Mouse (Mus musculus): ENCODE data around the gene Actn4.
A peak's percentile ranks its signal among the peaks of the same experiment; 100 is the strongest.

The Actn4 gene

GRCm38 (mm10) chr7:28961927-28962670, at the start of gene Actn4:
TSS of gene Actn4 (minus strand) at chr7:28962340.
- peak; percentile 99 for DNase-seq

- DNase-seq, result no peak
These were observed 46.6 kb upstream of the Actn4 start for GRCm38 (mm10) chr7:29008714-29009113.

DNA sequence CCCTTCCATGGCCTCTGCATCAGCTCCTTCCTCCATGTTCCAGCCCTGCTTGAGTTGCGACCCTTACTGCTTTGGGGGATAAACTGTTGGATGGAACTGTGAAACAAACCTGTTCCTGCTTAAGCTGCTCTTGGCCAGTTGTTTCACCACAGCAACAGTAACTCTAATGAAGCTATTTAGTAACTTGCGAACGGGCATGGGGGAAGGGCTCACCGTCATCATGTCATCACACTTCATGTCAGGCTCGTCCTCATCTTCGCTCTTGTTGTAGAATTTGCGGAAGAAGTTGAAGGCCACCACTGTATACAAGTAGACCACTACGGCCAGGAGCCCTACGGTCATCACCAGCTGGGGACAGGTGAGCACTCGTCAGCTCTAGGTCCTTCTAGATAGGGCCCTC, 46.0 kb upstream of the Actn4 start:
- no peak for DNase-seq

GRCm38 (mm10) chr7:29007224-29008101, 45.3 kb upstream of the Actn4 start:
- DNase-seq, result no peak

GRCm38 (mm10) chr7:29000651-29001605, 38.8 kb upstream of the Actn4 start:
- DNase-seq, result no peak

DNA sequence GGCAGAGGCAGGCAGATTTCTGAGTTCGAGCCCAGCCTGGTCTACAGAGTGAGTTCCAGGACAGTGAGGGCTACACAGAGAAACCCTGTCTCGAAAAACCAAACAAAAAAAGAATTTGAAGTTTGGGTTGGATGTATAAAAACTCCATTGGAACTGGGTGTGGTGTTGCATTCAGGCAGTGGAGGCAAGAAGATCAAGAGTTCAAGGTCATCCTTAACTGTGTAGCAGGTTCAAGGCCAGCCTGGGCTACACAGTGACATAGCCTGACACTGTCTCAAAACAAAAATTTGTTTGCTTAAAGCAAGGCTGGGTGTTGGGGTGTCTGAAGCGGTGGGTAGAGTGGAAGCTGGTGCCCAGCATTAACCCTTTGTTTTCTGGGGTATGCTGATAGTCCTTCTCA, 31.3 kb upstream of the Actn4 start:
- DNase-seq, result no peak

DNA sequence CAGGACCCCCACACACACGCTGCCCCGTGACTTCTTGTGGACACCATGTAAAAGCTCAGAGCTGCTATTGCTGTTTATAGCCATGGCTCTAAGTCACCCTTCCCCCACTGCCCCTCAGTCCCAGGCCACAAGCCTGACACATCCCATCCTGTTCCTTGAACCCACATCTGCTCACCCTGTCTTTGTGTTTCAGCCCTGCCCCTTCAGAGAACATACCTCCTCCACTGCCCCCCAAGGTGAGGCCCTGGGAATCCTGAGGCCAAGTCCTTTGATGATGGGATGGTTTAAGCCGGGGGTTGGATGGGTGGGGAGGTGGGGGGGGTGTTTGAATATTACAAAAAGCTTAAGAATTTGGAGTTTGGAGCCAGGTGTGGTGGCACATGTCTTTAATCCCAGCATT, 30.9 kb upstream of the Actn4 start:
- DNase-seq, result no peak

DNA sequence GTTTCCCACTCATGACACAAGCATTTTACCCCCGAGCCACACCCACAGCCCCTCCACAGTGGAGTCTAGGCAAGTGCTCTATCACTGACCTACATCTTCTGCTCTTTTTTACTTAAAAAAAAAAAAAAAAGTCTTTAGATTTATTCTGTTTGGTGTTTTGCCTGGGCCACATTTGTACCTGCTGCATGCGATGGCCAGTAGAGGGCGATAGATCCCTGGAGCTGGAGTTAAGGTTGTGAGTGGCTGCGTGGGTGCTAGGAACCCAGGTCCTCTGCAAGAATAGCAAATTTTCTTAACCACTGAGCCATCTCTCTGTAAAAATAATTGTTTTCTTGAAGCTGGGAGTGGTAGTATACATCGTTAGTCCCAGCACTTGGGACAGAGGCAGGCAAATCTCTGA, 29.5 kb upstream of the Actn4 start:
- no peak for DNase-seq

GRCm38 (mm10) chr7:28990766-28991273, 28.7 kb upstream of the Actn4 start:
- DNase-seq, result no peak

DNA sequence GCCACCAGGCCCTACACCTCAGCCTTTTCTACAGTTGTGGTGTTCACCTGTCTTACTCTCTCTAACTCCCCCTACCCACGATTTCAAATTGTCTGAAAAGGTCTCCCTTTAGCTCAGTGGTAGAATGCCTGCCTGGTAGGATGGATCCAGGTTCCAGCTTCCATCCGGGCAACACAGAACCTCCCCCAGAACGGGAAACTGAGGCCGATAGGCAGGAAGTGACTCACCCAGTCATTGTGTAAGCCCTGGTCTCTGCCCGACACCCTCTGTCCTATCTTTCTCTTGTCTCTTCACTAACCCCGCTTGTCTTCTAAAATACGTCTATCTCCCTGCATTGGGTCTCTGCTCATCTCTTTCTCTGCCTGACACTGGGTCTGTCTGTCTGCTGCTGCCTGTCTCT, 23.1 kb upstream of the Actn4 start:
- DNase-seq, result no peak

DNA sequence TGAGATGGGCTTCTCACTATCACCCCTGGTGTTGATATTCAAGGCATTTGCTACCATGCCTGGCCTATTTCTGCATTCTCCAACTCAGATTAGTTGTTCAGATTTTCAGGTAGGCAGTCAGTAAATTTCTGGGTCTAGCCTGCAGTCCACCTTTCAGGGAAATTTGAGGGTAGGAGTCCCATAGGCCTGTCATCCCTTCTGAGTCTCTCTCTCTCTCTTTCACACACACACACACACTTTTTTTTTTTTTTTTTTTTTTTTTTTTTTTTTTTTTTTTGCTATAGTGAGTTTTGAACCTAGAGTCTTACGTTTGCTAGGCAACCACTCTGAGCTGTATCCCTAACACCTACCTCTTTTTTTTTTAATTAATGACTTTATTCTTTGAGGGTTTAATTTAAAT, 22.3 kb upstream of the Actn4 start:
- DNase-seq, result no peak

GRCm38 (mm10) chr7:28983849-28984248, 21.7 kb upstream of the Actn4 start:
- DNase-seq, result no peak

GRCm38 (mm10) chr7:28983141-28983564, 21.0 kb upstream of the Actn4 start:
- DNase-seq, result peak; percentile 65

DNA sequence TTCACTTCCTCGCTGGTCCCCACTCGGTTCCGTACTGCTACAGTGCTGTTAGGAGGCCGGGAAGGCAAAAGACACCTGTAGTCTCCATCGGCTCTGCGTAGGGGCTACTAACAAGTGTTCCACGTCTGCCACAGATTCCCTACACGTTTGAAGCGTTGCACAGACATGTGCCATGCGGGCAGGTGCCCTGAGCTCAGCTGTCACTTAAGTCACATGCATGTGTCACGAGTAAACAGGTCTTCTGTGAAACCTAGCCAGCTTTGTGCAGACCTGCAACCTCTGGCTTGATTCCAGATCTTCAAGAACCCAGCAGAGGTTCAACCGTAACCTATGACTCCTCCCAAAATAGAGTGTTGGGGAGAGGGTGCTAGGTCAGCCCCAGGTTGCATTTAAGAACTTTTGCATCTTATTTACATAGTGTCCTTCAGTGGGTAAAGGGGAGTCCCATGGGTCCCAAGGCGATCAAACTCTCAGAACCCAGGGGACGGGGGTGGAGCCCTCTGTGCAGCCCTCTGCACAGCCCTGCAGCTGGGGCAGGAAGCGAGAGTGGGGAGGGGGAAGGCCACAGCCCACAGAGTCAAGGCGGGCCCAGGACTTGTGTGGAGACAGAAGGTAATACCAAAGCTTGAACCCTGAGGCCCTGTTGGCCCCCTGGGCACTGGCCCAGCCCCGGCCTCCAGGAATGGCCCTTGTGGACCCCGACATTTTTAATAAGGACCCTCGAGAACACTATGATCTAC, 20.3 kb upstream of the Actn4 start:
- DNase-seq, result peak; percentile 74

- peak; percentile 98 for DNase-seq
These were observed 19.6 kb upstream of the Actn4 start, which contains the start of the genes Eif3k and Map4k1 for GRCm38 (mm10) chr7:28981651-28982273. TSS of gene Eif3k (minus strand) at chr7:28981864. TSS of gene Map4k1 (plus strand) at chr7:28982050.

- no peak for DNase-seq
These were observed 15.4 kb upstream of the Actn4 start for GRCm38 (mm10) chr7:28977556-28977955.

GRCm38 (mm10) chr7:28973025-28973424, 10.9 kb upstream of the Actn4 start:
- DNase-seq, result no peak

GRCm38 (mm10) chr7:28972542-28972985, 10.4 kb upstream of the Actn4 start:
- peak; percentile 64 for DNase-seq

GRCm38 (mm10) chr7:28971770-28972269, 9.7 kb upstream of the Actn4 start:
- DNase-seq, result no peak

- no peak for DNase-seq
These were observed 8.9 kb upstream of the Actn4 start for GRCm38 (mm10) chr7:28971029-28971428.
